Mouse (Mus musculus): Measurements from ENCODE around the gene Hmga1b.
A peak's percentile ranks its signal among the peaks of the same experiment; 100 is the strongest.

- TF ChIP-seq CTCF (IDR thresholded peaks at IDR 0.05; ENCODE audit: borderline replicate concordance, insufficient read depth, low read depth, low read length) = peak; percentile 100
- no peak for TF ChIP-seq POLR2A (IDR thresholded peaks at IDR 0.05; ENCODE audit: borderline replicate concordance, insufficient read depth, low read length)
Measured at GRCm38 (mm10) chr11:120775774-120776469, 13.3 kb downstream of the Hmga1b start.

Data from cerebellum, adult 2 months (tissue).